Mouse (Mus musculus): ENCODE measurements around the gene Pcmt1. TPM values are rescaled to one million over a fixed set of nuclear protein-coding genes. Genes with fewer than 3 reads are reported as not detected.

Gene Pcmt1
- 111 and 113 TPM in 2 replicates for polyA plus RNA-seq (2015; fragmentation: Nextera tagmentation; extraction: Ambion mirVana)

DNA sequence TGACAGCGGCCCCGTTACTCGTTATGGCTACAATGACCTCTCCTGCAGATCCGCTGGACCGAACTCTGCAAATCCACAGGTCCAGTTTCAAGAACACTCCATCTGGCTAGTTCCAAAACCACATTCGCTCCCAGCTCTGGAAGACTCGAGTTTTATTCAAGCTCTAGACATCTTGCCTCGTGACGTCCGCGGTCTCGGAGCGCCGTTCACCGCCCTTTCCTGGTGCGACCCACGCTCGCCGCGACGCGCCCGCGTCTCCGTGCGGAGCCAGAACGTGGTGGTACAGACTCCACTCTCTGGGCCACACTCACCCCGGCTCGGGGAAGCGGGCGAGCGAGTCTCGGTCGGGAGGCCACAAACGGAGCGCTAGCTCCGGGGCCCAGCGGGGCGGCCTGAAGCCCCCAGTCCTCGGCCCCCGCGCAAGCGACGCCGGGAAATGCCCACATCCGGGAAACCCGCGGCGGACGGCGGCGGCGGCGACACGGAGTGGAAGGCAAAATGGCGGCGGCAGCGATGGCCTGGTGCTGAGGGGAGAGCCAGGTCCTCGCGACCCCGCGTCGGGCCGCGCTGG, at the start of gene Pcmt1, which contains the start of gene Lats1:
Gene Pcmt1, minus strand, starts transcription at position 406 of the 571 bp plus-strand sequence.
Gene Lats1, plus strand, starts transcription at position 484 of the 571 bp plus-strand sequence.

GRCm38 (mm10) chr10:7725751-7726500, 45.0 kb upstream of the Pcmt1 start, which contains the start of gene Katna1:
Katna1 (plus strand) TSS chr10:7726000.

DNA sequence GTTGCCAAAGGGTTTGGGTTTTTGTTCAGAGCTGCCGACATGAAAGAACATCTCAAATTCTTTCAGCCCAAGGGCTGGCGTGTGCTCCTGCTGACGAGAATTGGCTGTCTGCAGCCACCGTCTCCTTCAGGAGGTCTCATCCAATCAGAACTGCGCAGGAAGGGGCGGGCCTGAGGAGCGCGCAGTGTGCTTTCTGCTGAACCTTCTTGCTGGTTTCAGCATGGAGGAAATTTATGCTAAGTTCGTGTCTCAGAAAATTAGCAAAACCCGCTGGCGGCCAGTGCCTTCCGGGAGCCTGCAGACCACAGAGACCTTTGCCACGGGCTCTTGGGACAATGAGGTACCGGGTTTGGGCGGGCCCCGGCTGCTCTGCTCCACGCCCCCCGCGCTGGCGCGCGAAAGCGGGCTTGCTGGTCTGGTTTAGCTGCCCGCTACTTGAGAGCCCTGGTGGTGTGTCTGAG, 13.6 kb downstream of the Pcmt1 start, which contains the start of gene Nup43:
Gene Nup43, plus strand, starts transcription at position 162 of the 461 bp plus-strand sequence.

DNA sequence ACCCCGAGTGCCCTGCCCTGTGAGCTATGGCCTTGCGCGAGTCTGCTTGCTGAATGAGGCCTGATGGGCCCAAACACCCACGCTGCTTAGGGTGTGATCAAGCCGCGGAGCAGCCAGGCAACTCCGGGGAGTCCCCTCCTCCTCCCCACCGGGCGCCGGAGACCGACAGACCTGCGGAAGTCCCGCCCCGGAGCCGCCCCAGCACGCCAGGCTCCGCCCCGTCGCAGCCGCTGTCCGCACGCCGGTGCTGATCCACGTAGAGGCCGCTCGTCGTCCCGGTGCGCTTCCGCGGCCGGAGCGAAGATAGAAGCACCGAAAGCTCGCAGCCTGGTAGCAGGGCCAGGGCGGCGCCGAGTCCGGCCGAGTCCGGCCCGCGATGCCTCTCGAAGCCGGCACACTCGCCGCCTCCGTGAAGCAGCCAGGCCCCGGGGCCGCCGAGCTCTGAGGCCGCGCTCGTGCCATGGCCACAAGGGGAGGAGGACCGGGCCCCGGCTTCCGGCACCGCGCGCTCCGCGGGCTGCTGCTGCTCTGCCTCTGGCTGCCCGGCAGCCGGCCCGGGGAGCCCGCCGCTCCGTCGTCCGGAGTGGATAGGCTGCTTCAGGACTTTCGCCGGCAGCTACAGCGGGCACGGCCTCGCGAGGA, 91.2 kb downstream of the Pcmt1 start, which contains the start of gene Lrp11:
Gene Lrp11, plus strand, starts transcription at position 209 of the 642 bp plus-strand sequence.

Other genes with a start within 250 kb of the Pcmt1 start
- 1.0 and 1.7 TPM in 2 replicates for gene Ulbp1, start 207.5 kb downstream of the Pcmt1 start, polyA plus RNA-seq (2015; fragmentation: Nextera tagmentation; extraction: Ambion mirVana)
- gene Lrp11, start 91.3 kb downstream of the Pcmt1 start, polyA plus RNA-seq (2015; fragmentation: Nextera tagmentation; extraction: Ambion mirVana): 1.1 and 1.2 TPM in 2 replicates
- gene Nup43, start 13.6 kb downstream of the Pcmt1 start, polyA plus RNA-seq (2015; fragmentation: Nextera tagmentation; extraction: Ambion mirVana): 15.2 and 15.7 TPM in 2 replicates
- gene Lats1, start 78 bp upstream of the Pcmt1 start, polyA plus RNA-seq (2015; fragmentation: Nextera tagmentation; extraction: Ambion mirVana): 2.9 and 3.4 TPM in 2 replicates
- 23.2 and 26.7 TPM in 2 replicates for gene Katna1, start 44.9 kb upstream of the Pcmt1 start, polyA plus RNA-seq (2015; fragmentation: Nextera tagmentation; extraction: Ambion mirVana)
- gene Ginm1, start 111.7 kb upstream of the Pcmt1 start, polyA plus RNA-seq (2015; fragmentation: Nextera tagmentation; extraction: Ambion mirVana): 88.9 and 110 TPM in 2 replicates
- 15.8 and 15.9 TPM in 2 replicates for gene Ppil4, start 111.8 kb upstream of the Pcmt1 start, polyA plus RNA-seq (2015; fragmentation: Nextera tagmentation; extraction: Ambion mirVana)
- gene Zc3h12d, start 151.3 kb upstream of the Pcmt1 start, polyA plus RNA-seq (2015; fragmentation: Nextera tagmentation; extraction: Ambion mirVana): 0.08 and 0.11 TPM in 2 replicates

All from skeletal muscle tissue, postnatal 0 days (tissue).